ENCODE assay signal across 9 mouse cellular contexts in genomic region chr14:17173218-17173617, GRCm38 (mm10).
DNase-seq lines count a peak whose midpoint lies in the region; ATAC-seq and TF ChIP-seq lines count a peak whose summit lies in the region.
"Had no signal": no experiment of that assay in that cellular context is flagged by ENCODE, and none has a peak within 500 bp of the region (broad histone marks: within the 10 kb centered on the region; RNA-seq: fewer than 3 reads in every experiment).

No protein-coding gene starts in this region.

- peaks cover 12% of the 10 kb centered on the region for H3K4me1 ChIP-seq in embryonic facial prominence, embryonic 10.5 days
- H3K4me1 ChIP-seq in hindbrain, postnatal 0 days (ENCODE audit: insufficient read depth, low read length) = no peaks in the 10 kb centered on the region
- no peaks in the 10 kb centered on the region for H3K4me1 ChIP-seq in thymus, adult 2 months (replicated peaks; ENCODE audit: control insufficient read depth, insufficient read depth, low read length)

- TF ChIP-seq POLR2A in thymus, adult 2 months (IDR thresholded peaks at IDR 0.05; ENCODE audit: control insufficient read depth, extremely low read depth, insufficient read depth, low read length, poor library complexity) = no peak

- peaks cover 27% of the 10 kb centered on the region for H3K27me3 ChIP-seq in embryonic facial prominence, embryonic 10.5 days (replicated peaks; ENCODE audit: low read depth, poor library complexity, severe bottlenecking)
- no peaks in the 10 kb centered on the region for H3K27me3 ChIP-seq in hindbrain, postnatal 0 days (ENCODE audit: insufficient read depth, low read length)
- H3K27me3 ChIP-seq in thymus, adult 2 months (ENCODE audit: control insufficient read depth, insufficient read depth, low read length) = no peaks in the 10 kb centered on the region

- peak overlapping the region; percentile 66 for H3K4me3 ChIP-seq in embryonic facial prominence, embryonic 10.5 days
- peak overlapping the region; percentile 51 for H3K4me3 ChIP-seq in hindbrain, postnatal 0 days (ENCODE audit: low read length)
- H3K4me3 ChIP-seq in thymus, adult 2 months (ENCODE audit: control insufficient read depth, insufficient read depth, low read length) = no peak overlapping the region

- no peak overlapping the region for H3K27ac ChIP-seq in embryonic facial prominence, embryonic 10.5 days (replicated peaks)
- no peak overlapping the region for H3K27ac ChIP-seq in hindbrain, postnatal 0 days
- no peak overlapping the region for H3K27ac ChIP-seq in thymus, adult 2 months (ENCODE audit: control insufficient read depth, insufficient read depth, low read length)

- H3K4me2 ChIP-seq in hindbrain, postnatal 0 days (ENCODE audit: low read depth, low read length) = peak overlapping the region; percentile 89

- DNase-seq in embryo, embryonic 10.5 days (ENCODE audit: low spot score) = peak; percentile 5
- DNase-seq in embryo, embryonic 11 days = no peak
- DNase-seq in embryonic facial prominence, embryonic 10.5 days (ENCODE audit: low spot score) = no peak
- no peak for DNase-seq in hindbrain, postnatal 0 days (ENCODE audit: low spot score)
- peak; percentile 19 for DNase-seq in lung, postnatal 36 days
- no peak for DNase-seq in thymus, adult 2 months
- DNase-seq in thymus, postnatal 0 days (ENCODE audit: low spot score) = no peak
- no peak for DNase-seq in layer of hippocampus, adult 8-10 months (ENCODE audit: low spot score in 2 of 2)
- DNase-seq: cerebellum, adult 9-10 months had no signal

- ATAC-seq in hindbrain, postnatal 0 days = no peak

- H3K9ac ChIP-seq in hindbrain, postnatal 0 days (replicated peaks; ENCODE audit: low read length) = peak overlapping the region; percentile 38; the same call in 1 of the 2 replicates

- 36% methylated on average over 7 of the region's 7 CpGs for WGBS in embryonic facial prominence, embryonic 10.5 days
- 28% methylated on average over 7 of the region's 7 CpGs for WGBS in hindbrain, postnatal 0 days
- WGBS in thymus, adult 2 months = 22% methylated on average over 7 of the region's 7 CpGs

- H3K9me3 ChIP-seq in embryonic facial prominence, embryonic 10.5 days = no peaks in the 10 kb centered on the region
- H3K9me3 ChIP-seq in hindbrain, postnatal 0 days (ENCODE audit: low read length) = no peaks in the 10 kb centered on the region

- no peaks in the 10 kb centered on the region for H3K36me3 ChIP-seq in embryonic facial prominence, embryonic 10.5 days (replicated peaks)
- no peaks in the 10 kb centered on the region for H3K36me3 ChIP-seq in hindbrain, postnatal 0 days (ENCODE audit: insufficient read depth, low read length)
- H3K36me3 ChIP-seq in thymus, adult 2 months (ENCODE audit: control insufficient read depth, insufficient read depth, low read length) = no peaks in the 10 kb centered on the region

- TF ChIP-seq CTCF in hindbrain, postnatal 0 days (IDR thresholded peaks at IDR 0.05; ENCODE audit: low read depth) = no peak
- TF ChIP-seq CTCF in thymus, adult 2 months (IDR thresholded peaks at IDR 0.05; ENCODE audit: borderline replicate concordance, control insufficient read depth, extremely low read depth, insufficient read depth, low read length, poor library complexity) = no peak

Comparison
In these comparisons a context has a peak if more than half of its experiments do, and no peak if none do; other contexts are left out.
1. DNase-seq: peak in embryo, embryonic 10.5 days (single experiment) and lung, postnatal 36 days (single experiment); none in embryo, embryonic 11 days (single experiment), embryonic facial prominence, embryonic 10.5 days (single experiment), hindbrain, postnatal 0 days (single experiment), thymus, adult 2 months (single experiment), thymus, postnatal 0 days (single experiment) and layer of hippocampus, adult 8-10 months (0 of 2).